ENCODE assay signal across 7 mouse cellular contexts in the genomic region with DNA sequence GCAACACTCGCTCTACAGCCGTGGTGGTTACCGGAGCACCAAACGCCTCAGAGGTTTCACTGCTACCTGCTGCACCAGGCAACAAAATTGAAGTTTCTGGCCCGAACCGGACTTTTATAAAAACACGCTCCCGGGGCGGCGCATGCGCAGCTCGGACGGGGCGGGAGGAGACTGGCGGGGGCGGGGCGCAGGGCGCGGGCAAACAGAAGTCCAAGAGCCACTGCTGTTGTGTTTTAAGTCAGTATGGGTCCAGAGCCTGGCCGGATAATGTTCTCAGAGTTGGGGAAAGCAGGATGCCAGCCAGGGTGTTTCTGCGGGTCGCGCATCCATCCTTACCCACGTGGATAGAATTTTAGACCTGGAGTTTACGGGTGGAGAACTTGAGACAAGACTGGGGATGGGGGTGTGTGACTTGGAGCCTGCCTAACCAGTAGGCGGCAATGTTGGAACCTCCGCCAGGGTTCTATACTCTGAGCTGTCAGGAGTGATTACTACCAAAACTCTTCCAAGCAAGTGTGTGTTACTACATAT. TPM values are rescaled to one million over a fixed set of nuclear protein-coding genes. Genes with fewer than 3 reads are reported as not detected.
DNase-seq lines count a peak whose midpoint lies in the region; ATAC-seq and TF ChIP-seq lines count a peak whose summit lies in the region.

A gene (minus strand): TSS at position 83 of the 531 bp plus-strand sequence.

- no peak for TF ChIP-seq EP300 in heart, adult 2 months (IDR thresholded peaks at IDR 0.05; ENCODE audit: insufficient read depth, low read depth, low read length)

- no peaks in the 10 kb centered on the region for H3K36me3 ChIP-seq in embryonic facial prominence, embryonic 13.5 days
- no peaks in the 10 kb centered on the region for H3K36me3 ChIP-seq in heart, adult 2 months (ENCODE audit: control insufficient read depth, insufficient read depth, low read length)
- H3K36me3 ChIP-seq in limb, embryonic 14.5 days (ENCODE audit: control insufficient read depth, insufficient read depth, low read length): no peaks in the 10 kb centered on the region
- no peaks in the 10 kb centered on the region for H3K36me3 ChIP-seq in midbrain, embryonic 15.5 days (replicated peaks)
- peaks cover 19% of the 10 kb centered on the region for H3K36me3 ChIP-seq in spleen, adult 2 months (ENCODE audit: control insufficient read depth, insufficient read depth, low read length)

- H3K27me3 ChIP-seq in embryonic facial prominence, embryonic 13.5 days: peaks cover 56% of the 10 kb centered on the region
- H3K27me3 ChIP-seq in heart, adult 2 months (ENCODE audit: control insufficient read depth, insufficient read depth, low read length): no peaks in the 10 kb centered on the region
- H3K27me3 ChIP-seq in limb, embryonic 14.5 days (ENCODE audit: control insufficient read depth, insufficient read depth, low read length): peaks cover 33% of the 10 kb centered on the region
- H3K27me3 ChIP-seq in midbrain, embryonic 15.5 days (replicated peaks): no peaks in the 10 kb centered on the region
- H3K27me3 ChIP-seq in spleen, adult 2 months (ENCODE audit: control insufficient read depth, insufficient read depth, low read length): no peaks in the 10 kb centered on the region

- no peaks in the 10 kb centered on the region for H3K9me3 ChIP-seq in embryonic facial prominence, embryonic 13.5 days
- no peaks in the 10 kb centered on the region for H3K9me3 ChIP-seq in limb, embryonic 14.5 days (ENCODE audit: control insufficient read depth, low read length)
- H3K9me3 ChIP-seq in midbrain, embryonic 15.5 days: no peaks in the 10 kb centered on the region

- H3K79me2 ChIP-seq in heart, adult 2 months (replicated peaks; ENCODE audit: control insufficient read depth, insufficient read depth, low read length): no peaks in the 10 kb centered on the region

- peak within 1 kb of the TSS; percentile 66 for H3K9ac ChIP-seq in embryonic facial prominence, embryonic 13.5 days
- peak within 1 kb of the TSS; percentile 66 for H3K9ac ChIP-seq in heart, adult 2 months (ENCODE audit: low read depth, low read length)
- H3K9ac ChIP-seq in limb, embryonic 14.5 days (ENCODE audit: low read depth, low read length, severe bottlenecking): peak within 1 kb of the TSS; percentile 44
- peak within 1 kb of the TSS; percentile 50 for H3K9ac ChIP-seq in midbrain, embryonic 15.5 days

- peak within 1 kb of the TSS; percentile 68 for H3K27ac ChIP-seq in embryonic facial prominence, embryonic 13.5 days
- H3K27ac ChIP-seq in heart, adult 2 months: peak within 1 kb of the TSS; percentile 70
- H3K27ac ChIP-seq in limb, embryonic 14.5 days (replicated peaks; ENCODE audit: low read depth, low read length): no peak within 1 kb of the TSS
- peak within 1 kb of the TSS; percentile 72 for H3K27ac ChIP-seq in midbrain, embryonic 15.5 days
- peak within 1 kb of the TSS; percentile 99 for H3K27ac ChIP-seq in spleen, adult 2 months (ENCODE audit: insufficient read depth, low read length)

- under 1% methylated on average over 27 of the region's 27 CpGs for WGBS in embryonic facial prominence, embryonic 13.5 days
- under 1% methylated on average over 27 of the region's 27 CpGs for WGBS in heart, adult 2 months
- WGBS in limb, embryonic 14.5 days: under 1% methylated on average over 27 of the region's 27 CpGs
- WGBS in midbrain, embryonic 15.5 days: under 1% methylated on average over 27 of the region's 27 CpGs
- WGBS in spleen, adult 2 months: under 1% methylated on average over 27 of the region's 27 CpGs

- TF ChIP-seq POLR2A in heart, adult 2 months (IDR thresholded peaks at IDR 0.05; ENCODE audit: insufficient read depth, low read depth, low read length): peak; percentile 90
- 0 out of 2 replicates have a peak, but pooled peaks have one; percentile 23 for TF ChIP-seq POLR2A in limb, embryonic 14.5 days (IDR thresholded peaks at IDR 0.05; ENCODE audit: borderline replicate concordance, extremely low read depth, insufficient read depth, insufficient read length)
- peak; percentile 99 for TF ChIP-seq POLR2A in spleen, adult 2 months (IDR thresholded peaks at IDR 0.05; ENCODE audit: low read depth, low read length)

- peaks cover 47% of the 10 kb centered on the region for H3K4me1 ChIP-seq in embryonic facial prominence, embryonic 13.5 days
- no peaks in the 10 kb centered on the region for H3K4me1 ChIP-seq in heart, adult 2 months (ENCODE audit: control insufficient read depth, insufficient read depth, low read length)
- H3K4me1 ChIP-seq in limb, embryonic 14.5 days (ENCODE audit: control insufficient read depth, insufficient read depth, low read length): peaks cover 19% of the 10 kb centered on the region; the same call in 1 of the 2 replicates
- H3K4me1 ChIP-seq in midbrain, embryonic 15.5 days: peaks cover 58% of the 10 kb centered on the region
- H3K4me1 ChIP-seq in spleen, adult 2 months (ENCODE audit: control insufficient read depth, insufficient read depth, insufficient read length): peaks cover 22% of the 10 kb centered on the region; the same call in 1 of the 2 replicates

- peak within 1 kb of the TSS; percentile 58 for H3K4me3 ChIP-seq in embryonic facial prominence, embryonic 13.5 days
- H3K4me3 ChIP-seq in heart, adult 2 months: peak within 1 kb of the TSS; percentile 49
- peak within 1 kb of the TSS; percentile 52 for H3K4me3 ChIP-seq in limb, embryonic 14.5 days (replicated peaks; ENCODE audit: low read length)
- peak within 1 kb of the TSS; percentile 62 for H3K4me3 ChIP-seq in midbrain, embryonic 15.5 days
- H3K4me3 ChIP-seq in spleen, adult 2 months (ENCODE audit: extremely low read depth, insufficient read depth, insufficient read length): peak within 1 kb of the TSS; percentile 92

- TF ChIP-seq CTCF in heart, adult 2 months (IDR thresholded peaks at IDR 0.05): peak; percentile 81
- peak; percentile 61; the same call in 1 of the 2 replicates for TF ChIP-seq CTCF in spleen, adult 2 months (IDR thresholded peaks at IDR 0.05; ENCODE audit: extremely low read depth, insufficient read depth, insufficient read length, insufficient replicate concordance)

- intact Hi-C loops in heart, adult 2 months (cut with DNase I): loop anchor here (2.0 kb wide), 1 partner anchor 233 kb away; no protein-coding TSS in a partner anchor

- ATAC-seq in embryonic facial prominence, embryonic 13.5 days (ENCODE audit: insufficient number of reproducible peaks, insufficient read depth, low FRiP score, low TSS enrichment, low read depth): peak; percentile 83
- peak; percentile 73 for ATAC-seq in limb, embryonic 14.5 days (ENCODE audit: low FRiP score, low read depth)
- ATAC-seq in midbrain, embryonic 15.5 days (replicated peaks): peak; percentile 81

- peak; percentile 93 for DNase-seq in adrenal gland, adult 2 months
- DNase-seq in heart, adult 2 months: peak; percentile 91 to 92
- DNase-seq in kidney, adult 18-20 months: peak; percentile 85
- DNase-seq in limb, embryonic 14.5 days (ENCODE audit: low spot score): peak; percentile 73
- DNase-seq in spleen, adult 2 months (ENCODE audit: low read depth in 1 of 2, low spot score in 2 of 2): peak; percentile 87 to 88

- H3K4me2 ChIP-seq in embryonic facial prominence, embryonic 13.5 days: peak within 1 kb of the TSS; percentile 91
- H3K4me2 ChIP-seq in limb, embryonic 14.5 days (replicated peaks; ENCODE audit: low read depth, low read length, severe bottlenecking): peak within 1 kb of the TSS; percentile 86
- peak within 1 kb of the TSS; percentile 93 for H3K4me2 ChIP-seq in midbrain, embryonic 15.5 days

RNA-seq across cellular contexts. Expression of the gene that starts here (rescaled TPM):
- 10 to 100 TPM; 18.4 to 36.7 TPM for total RNA-seq in adrenal gland, adult 2 months (2021)
- 41.9 and 88.3 TPM in 2 replicates for polyA plus RNA-seq in adrenal gland, adult 2 months (2012; rRNA removed)
- 4.2 and 5.6 TPM in 2 replicates for polyA plus RNA-seq in embryonic facial prominence, embryonic 13.5 days (2015; fragmentation: Nextera tagmentation; extraction: Ambion mirVana)
- 1 to 10 TPM; 7.0 to 7.8 TPM for total RNA-seq in heart, adult 2 months (2021)
- polyA plus RNA-seq in heart, adult 2 months (2012; rRNA removed): 28.4 and 29.8 TPM in 2 replicates
- polyA plus RNA-seq in limb, embryonic 14.5 days (2012; rRNA removed): 28.6 and 37.5 TPM in 2 replicates
- 2.9 and 3.6 TPM in 2 replicates for polyA plus RNA-seq in limb, embryonic 14.5 days (2014; fragmentation: Nextera tagmentation; extraction: Ambion mirVana)
- 7.0 and 7.1 TPM in 2 replicates for polyA plus RNA-seq in midbrain, embryonic 15.5 days (2015; fragmentation: Nextera tagmentation; extraction: Ambion mirVana)
- 288 and 315 TPM in 2 replicates for polyA plus RNA-seq in spleen, adult 2 months (2012; rRNA removed)

Comparison
In these comparisons a context has a peak if more than half of its experiments do, and no peak if none do; other contexts are left out.
1. POLR2A ChIP-seq: peak in every context shown above with its lines; median percentile 99 in spleen, adult 2 months; 90 in heart, adult 2 months; 23 in limb, embryonic 14.5 days.